Mouse (Mus musculus) kidney, postnatal 36 days (tissue): ENCODE measurements around the gene Btbd35f7.
"Not testable (repeated sequence)": the region's sequence is repeated elsewhere in the genome, so short reads cannot be mapped to it uniquely, and the experiment has no call there.

ENCODE experiments used
- DNase-seq, 2 experiments: peaks; one replicate each; pipeline ENCODE4 v3.0.0; 2021 to 2022; ENCODE audit warnings: mixed read lengths in 2 of 2

Gene Btbd35f7

GRCm38 (mm10) chrX:5668767-5669166, at the start of gene Btbd35f7:
Gene Btbd35f7, plus strand, starts transcription at chrX:5669067.
- DNase-seq = not testable (repeated sequence)
